Mouse (Mus musculus): ENCODE results near the gene Gtf2h1. TPM values are rescaled to one million over a fixed set of nuclear protein-coding genes. Genes with fewer than 3 reads are reported as not detected.
A peak's percentile ranks its signal among the peaks of the same experiment; 100 is the strongest.
"Not testable (repeated sequence)": the region's sequence is repeated elsewhere in the genome, so short reads cannot be mapped to it uniquely, and the experiment has no call there.

Gtf2h1 gene
- total RNA-seq, 4 experiments from 2014 or later = 32.0 to 41.3 (median 39.0) TPM

- DNase-seq = no peak
These were observed 35.1 kb downstream of the Gtf2h1 start for GRCm38 (mm10) chr7:46830799-46831590.

- DNase-seq = no peak
These were observed 35.8 kb downstream of the Gtf2h1 start for GRCm38 (mm10) chr7:46831693-46832092.

DNA sequence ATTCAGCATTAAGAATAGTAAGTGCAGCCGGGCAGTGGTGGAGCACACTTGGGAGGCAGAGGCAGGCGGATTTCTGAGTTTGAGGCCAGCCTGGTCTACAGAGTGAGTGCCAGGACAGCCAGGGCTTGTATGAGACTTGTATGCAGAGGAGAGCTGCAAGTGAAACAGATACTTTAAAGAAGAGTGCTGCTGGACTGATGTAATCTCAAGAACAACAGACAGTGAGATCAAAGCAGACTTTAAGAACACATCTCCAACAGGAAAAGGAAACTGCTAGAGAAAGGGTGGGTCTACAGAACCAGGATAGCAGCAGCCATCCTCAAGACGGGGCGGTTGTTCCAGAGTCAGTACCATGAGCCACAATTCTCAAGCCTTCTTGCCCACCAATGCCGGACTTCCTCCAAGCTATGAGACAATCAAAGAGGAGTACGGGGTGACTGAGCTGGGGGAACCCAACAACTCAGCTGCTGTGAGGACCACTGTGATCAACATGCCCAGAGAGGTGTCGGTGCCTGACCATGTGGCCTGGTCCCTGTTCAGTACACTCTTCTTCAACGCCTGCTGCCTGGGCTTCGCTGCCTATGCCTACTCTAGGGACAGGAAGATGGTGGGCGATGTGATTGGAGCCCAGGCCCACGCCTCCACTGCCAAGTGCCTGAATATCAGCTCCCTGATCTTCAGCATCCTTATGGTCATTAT is 36.4 kb downstream of the Gtf2h1 start:
- not testable (repeated sequence) for DNase-seq

DNA sequence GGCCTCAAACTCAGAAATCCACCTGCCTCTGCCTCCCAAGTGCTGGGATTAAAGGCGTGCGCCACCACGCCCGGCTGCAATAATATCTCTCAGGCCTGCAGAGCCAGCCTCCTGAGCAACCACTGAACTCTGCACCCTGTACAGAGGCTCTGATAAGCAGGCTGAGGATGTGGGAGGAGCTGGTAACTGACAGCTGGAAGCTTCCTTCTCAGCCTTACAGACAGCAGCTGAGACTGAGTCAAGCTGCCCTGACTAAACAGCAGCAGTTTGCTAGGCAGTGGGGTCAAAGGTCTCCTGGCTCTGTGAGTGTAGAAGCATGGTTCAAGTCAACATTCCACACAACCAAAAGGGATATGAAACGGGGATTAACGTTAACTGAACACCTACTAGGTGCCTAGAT is 37.4 kb downstream of the Gtf2h1 start:
- DNase-seq = no peak

GRCm38 (mm10) chr7:46833670-46834255 is 37.9 kb downstream of the Gtf2h1 start:
- DNase-seq = no peak

- no peak for DNase-seq
These were observed 39.2 kb downstream of the Gtf2h1 start for GRCm38 (mm10) chr7:46834994-46835610.

GRCm38 (mm10) chr7:46836357-46836756 is 40.5 kb downstream of the Gtf2h1 start:
- DNase-seq = no peak

- no peak for DNase-seq
These were observed 41.2 kb downstream of the Gtf2h1 start for GRCm38 (mm10) chr7:46837073-46837472.

- no peak for DNase-seq
These were observed 42.3 kb downstream of the Gtf2h1 start for GRCm38 (mm10) chr7:46838104-46838671.

- peak; percentile 58 for DNase-seq
These were observed 43.0 kb downstream of the Gtf2h1 start for GRCm38 (mm10) chr7:46838891-46839302.

- DNase-seq = no peak
These were observed 43.5 kb downstream of the Gtf2h1 start for GRCm38 (mm10) chr7:46839446-46839845.

- DNase-seq = no peak
These were observed 44.0 kb downstream of the Gtf2h1 start for GRCm38 (mm10) chr7:46839861-46840260.

- DNase-seq = no peak
These were observed 44.4 kb downstream of the Gtf2h1 start for GRCm38 (mm10) chr7:46840326-46840725.

DNA sequence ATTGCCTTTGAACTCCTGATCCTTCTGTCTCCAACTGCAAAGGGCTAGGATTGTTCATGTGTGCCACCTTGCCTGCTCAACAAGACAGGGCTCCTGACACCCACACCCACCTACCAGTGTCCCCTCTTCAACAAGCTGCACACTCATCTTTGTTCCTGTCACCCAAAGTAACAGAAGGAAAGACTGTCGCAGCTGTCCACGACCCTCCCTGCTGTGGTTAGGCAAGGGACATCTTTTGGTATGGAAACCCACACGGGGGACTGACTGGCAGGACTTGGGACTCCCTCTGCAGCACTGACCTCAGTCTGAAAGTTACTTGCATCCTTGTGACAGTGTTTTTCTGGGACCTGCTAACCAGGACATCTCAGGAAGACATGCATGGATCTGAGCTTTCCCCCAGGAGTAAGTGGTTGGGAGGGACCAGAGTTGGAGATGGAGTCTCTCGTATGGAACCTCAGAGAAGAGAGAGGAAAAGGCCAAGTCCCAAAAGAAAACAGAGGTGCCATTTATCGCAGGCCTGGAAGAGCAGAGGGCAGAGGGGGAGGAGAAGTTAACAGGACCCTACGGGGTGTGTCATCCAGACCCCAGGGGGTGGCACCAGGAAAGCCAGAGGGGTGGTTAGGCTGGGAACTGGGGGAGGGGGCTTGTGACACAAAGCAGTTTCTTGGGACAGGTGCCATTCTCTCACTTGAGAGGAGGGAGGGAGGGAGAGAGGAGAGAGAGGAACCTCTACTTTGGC is 45.1 kb downstream of the Gtf2h1 start, which contains the start of gene Ldha:
Ldha (plus strand) TSS at position 689 of the 739 bp plus-strand sequence.
- DNase-seq = no peak

- no peak for DNase-seq
These were observed 46.4 kb downstream of the Gtf2h1 start for GRCm38 (mm10) chr7:46842278-46842677.

DNA sequence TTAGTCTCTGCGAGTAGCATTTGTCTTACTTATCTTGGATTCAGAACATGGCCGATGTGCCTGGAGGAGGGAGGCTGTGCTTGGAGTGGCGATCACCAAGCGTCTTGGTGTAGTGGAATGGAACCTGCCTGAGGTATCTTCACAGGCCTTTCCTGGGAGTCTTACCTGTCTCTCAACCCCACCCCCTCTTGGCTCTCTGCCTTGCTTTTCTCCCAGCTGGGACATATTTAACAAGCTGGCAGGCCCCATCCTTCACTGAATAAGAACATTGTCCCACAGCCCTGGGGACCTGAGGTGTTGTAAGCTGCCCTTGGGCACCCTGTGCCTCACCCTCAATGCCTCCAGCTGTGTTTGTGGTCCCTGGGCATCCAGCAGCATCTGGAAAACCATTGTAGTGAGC is 47.7 kb downstream of the Gtf2h1 start:
- no peak for DNase-seq

DNA sequence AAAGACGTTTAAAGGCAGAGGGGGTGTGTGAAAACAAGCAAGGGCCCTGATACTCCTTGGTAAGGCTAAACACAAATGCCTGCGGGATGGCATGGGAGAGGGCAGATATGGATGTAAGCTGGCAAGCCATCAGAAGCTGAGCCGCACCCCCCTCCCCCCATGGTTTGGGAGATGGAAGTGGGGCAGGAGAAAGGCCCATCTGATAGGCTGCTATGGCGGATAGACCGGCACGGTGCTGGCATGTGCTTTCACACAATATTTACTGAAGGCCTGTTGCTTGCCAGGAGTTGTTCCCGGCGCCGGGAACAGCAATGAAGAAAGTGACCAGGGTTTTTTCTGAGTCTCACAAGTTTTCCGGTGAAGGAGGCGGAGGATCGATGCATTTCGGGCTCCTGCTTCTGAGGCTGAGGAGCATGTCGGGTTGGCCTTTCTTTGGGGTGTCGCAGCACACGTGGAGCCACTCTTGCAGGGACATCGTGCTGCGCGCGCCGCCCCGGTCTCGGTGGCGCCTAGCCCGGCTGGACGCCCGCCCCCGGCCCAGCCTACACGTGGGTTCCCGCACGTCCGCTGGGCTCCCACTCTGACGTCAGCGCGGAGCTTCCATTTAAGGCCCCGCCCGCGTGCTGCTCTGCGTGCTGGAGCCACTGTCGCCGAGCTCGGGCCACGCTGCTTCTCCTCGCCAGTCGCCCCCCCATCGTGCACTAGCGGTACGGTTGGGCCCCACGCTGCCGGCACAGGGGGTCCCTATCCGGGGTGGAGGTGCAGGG is 49.5 kb downstream of the Gtf2h1 start:
- DNase-seq = peak; percentile 89

DNA sequence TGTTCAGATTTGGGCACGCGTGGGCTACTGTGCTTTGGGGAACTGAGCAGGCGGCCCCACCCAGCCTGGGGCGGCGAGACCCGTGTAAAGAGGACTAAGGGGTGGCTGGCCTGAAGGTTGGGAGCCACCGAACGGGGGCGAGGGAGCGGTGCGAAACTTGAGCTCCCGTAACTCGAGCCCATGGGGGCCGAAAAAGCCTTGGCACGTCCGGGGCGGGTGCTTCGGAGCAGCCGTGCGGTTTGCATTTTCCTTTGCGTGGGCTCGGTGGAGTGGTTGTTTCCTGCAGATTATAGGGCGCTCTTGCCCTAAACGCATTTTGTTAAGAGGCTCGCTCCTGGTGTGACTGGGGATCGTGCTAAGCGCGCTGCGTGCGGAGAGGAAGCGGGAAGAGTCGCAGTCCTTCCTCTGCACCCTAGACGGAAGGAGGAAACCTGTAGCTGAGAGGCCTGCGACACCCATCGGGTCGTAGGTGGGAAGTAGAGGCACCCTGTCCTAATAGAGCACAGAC is 50.1 kb downstream of the Gtf2h1 start:
- DNase-seq = no peak

GRCm38 (mm10) chr7:46846486-46847244 is 50.8 kb downstream of the Gtf2h1 start:
- DNase-seq = peak; percentile 33

GRCm38 (mm10) chr7:46849287-46849686 is 53.4 kb downstream of the Gtf2h1 start:
- DNase-seq = no peak
